Mouse (Mus musculus): Measurements from ENCODE around the gene Trcg1.
A peak's percentile ranks its signal among the peaks of the same experiment; 100 is the strongest.

The Trcg1 gene

GRCm38 (mm10) chr9:57261913-57262794 is 25.8 kb downstream of the Trcg1 start, which contains the start of gene 1700017B05Rik:
Gene 1700017B05Rik, minus strand, starts transcription at chr9:57262612.
- peak; percentile 90 for DNase-seq (ENCODE audit: low read depth)

- DNase-seq (ENCODE audit: low read depth), result no peak
Measured at GRCm38 (mm10) chr9:57262795-57263684, 26.7 kb downstream of the Trcg1 start.

GRCm38 (mm10) chr9:57265125-57265524 is 28.8 kb downstream of the Trcg1 start:
- DNase-seq (ENCODE audit: low read depth), result no peak

- no peak for DNase-seq (ENCODE audit: low read depth)
Measured at GRCm38 (mm10) chr9:57267421-57267820, 31.1 kb downstream of the Trcg1 start.

- no peak for DNase-seq (ENCODE audit: low read depth)
Measured at GRCm38 (mm10) chr9:57268078-57268477, 31.7 kb downstream of the Trcg1 start.

- DNase-seq (ENCODE audit: low read depth), result peak; percentile 42
Measured at GRCm38 (mm10) chr9:57268575-57268974, 32.2 kb downstream of the Trcg1 start.

- DNase-seq (ENCODE audit: low read depth), result no peak
Measured at GRCm38 (mm10) chr9:57269384-57269783, 33.0 kb downstream of the Trcg1 start.

GRCm38 (mm10) chr9:57270399-57270798 is 34.0 kb downstream of the Trcg1 start:
- DNase-seq (ENCODE audit: low read depth), result no peak

- DNase-seq (ENCODE audit: low read depth), result no peak
Measured at GRCm38 (mm10) chr9:57271081-57271480, 34.7 kb downstream of the Trcg1 start.

- no peak for DNase-seq (ENCODE audit: low read depth)
Measured at GRCm38 (mm10) chr9:57271837-57272562, 35.6 kb downstream of the Trcg1 start.

GRCm38 (mm10) chr9:57272902-57273804 is 36.8 kb downstream of the Trcg1 start:
- DNase-seq (ENCODE audit: low read depth), result peak; percentile 51

GRCm38 (mm10) chr9:57273805-57274494 is 37.6 kb downstream of the Trcg1 start:
- no peak for DNase-seq (ENCODE audit: low read depth)

GRCm38 (mm10) chr9:57276311-57276710 is 40.0 kb downstream of the Trcg1 start:
- no peak for DNase-seq (ENCODE audit: low read depth)

- DNase-seq (ENCODE audit: low read depth), result peak; percentile 80
Measured at GRCm38 (mm10) chr9:57278268-57278667, 41.9 kb downstream of the Trcg1 start.

- no peak for DNase-seq (ENCODE audit: low read depth)
Measured at GRCm38 (mm10) chr9:57279441-57279840, 43.1 kb downstream of the Trcg1 start.

- no peak for DNase-seq (ENCODE audit: low read depth)
Measured at GRCm38 (mm10) chr9:57281549-57281948, 45.2 kb downstream of the Trcg1 start.

- DNase-seq (ENCODE audit: low read depth), result no peak
Measured at GRCm38 (mm10) chr9:57282686-57283085, 46.3 kb downstream of the Trcg1 start.

- no peak for DNase-seq (ENCODE audit: low read depth)
Measured at GRCm38 (mm10) chr9:57283311-57283710, 47.0 kb downstream of the Trcg1 start.

- no peak for DNase-seq (ENCODE audit: low read depth)
Measured at GRCm38 (mm10) chr9:57287183-57287582, 50.8 kb downstream of the Trcg1 start.

- DNase-seq (ENCODE audit: low read depth), result no peak
Measured at GRCm38 (mm10) chr9:57294905-57295304, 58.5 kb downstream of the Trcg1 start.

Measured in naive thymus-derived CD4-positive, alpha-beta T cell, adult 2 months (primary cell).